Mouse (Mus musculus) limb, embryonic 12.5 days (tissue): ENCODE results near the gene Dok5. TPM values are rescaled to one million over a fixed set of nuclear protein-coding genes. Genes with fewer than 3 reads are reported as not detected.

ENCODE experiments used
- ATAC-seq: fragments of 200-750 bp; cut with Nextera tagmentation; 2 replicates; pipeline ENCODE4 v1.8.0; 2017; ENCODE audit warnings: low read depth, moderate TSS enrichment; ENCODE audit not compliant: insufficient number of reproducible peaks, insufficient read depth, low FRiP score, low TSS enrichment
- H3K27ac ChIP-seq: fragments of 300-500 bp; sonication (generic); 2 replicates; pipeline ENCODE4 v1.5.1; 2016; ENCODE audit warnings: mild to moderate bottlenecking, moderate library complexity
- H3K27me3 ChIP-seq: fragments of 300-500 bp; sonication (generic); 2 replicates; pipeline ENCODE4 v1.6.1; 2016; ENCODE audit warnings: mild to moderate bottlenecking, moderate library complexity
- H3K36me3 ChIP-seq: fragments of 300-500 bp; sonication (generic); 2 replicates; pipeline ENCODE4 v1.6.1; 2016; ENCODE audit warnings: mild to moderate bottlenecking, moderate library complexity
- H3K4me1 ChIP-seq: fragments of 300-500 bp; sonication (generic); replicated peaks from 2 replicates; pipeline ENCODE4 v1.6.1; 2016
- H3K4me2 ChIP-seq: fragments of 300-500 bp; sonication (generic); 2 replicates; pipeline ENCODE4 v1.6.1; 2016; ENCODE audit warnings: mild to moderate bottlenecking, moderate library complexity
- H3K4me3 ChIP-seq: fragments of 300-500 bp; sonication (generic); replicated peaks from 2 replicates; pipeline ENCODE4 v1.5.1; 2016; ENCODE audit warnings: mild to moderate bottlenecking
- H3K9ac ChIP-seq: fragments of 300-500 bp; sonication (generic); replicated peaks from 2 replicates; pipeline ENCODE4 v1.6.1; 2016; ENCODE audit warnings: mild to moderate bottlenecking, moderate library complexity
- H3K9me3 ChIP-seq: fragments of 300-500 bp; sonication (generic); 2 replicates; pipeline ENCODE4 v1.6.1; 2016; ENCODE audit warnings: mild to moderate bottlenecking, moderate library complexity
- WGBS: fragments of 180-500 bp; shearing (Covaris S2); methylation state at CpG from one replicate; pipeline ENCODE4 v1.1.7; 2016; 5-methylcytosine and 5-hydroxymethylcytosine counted together
- polyA plus RNA-seq: library from polyadenylated mRNA; unstranded; fragments of >200 nt; fragmentation: Nextera tagmentation; extraction: Ambion mirVana; gene quantifications from 2 replicates; pipeline ENCODE4 v1.2.1, GENCODE M21; 2016

The Dok5 gene
- polyA plus RNA-seq, 1 experiment from 2014 or later: 4.9 TPM

DNA sequence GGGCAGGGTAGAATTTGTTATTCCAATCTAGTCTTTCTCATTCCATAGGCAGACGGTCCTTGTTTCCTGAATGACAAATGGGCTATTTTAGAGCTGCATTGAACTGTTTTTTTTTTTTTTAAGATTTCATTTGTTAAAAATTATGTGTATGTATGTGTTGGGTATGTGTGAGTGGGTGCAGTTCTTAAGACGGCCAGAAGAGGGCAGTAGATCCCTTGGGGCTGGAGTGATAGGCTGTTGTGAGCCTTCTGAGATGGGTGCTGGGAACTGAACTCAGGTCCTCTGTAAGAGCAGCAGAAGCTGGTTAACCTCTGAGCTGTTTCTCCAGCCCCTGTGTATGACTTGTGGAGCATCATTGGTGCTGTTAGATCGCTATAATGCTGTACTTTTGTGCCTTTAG is 63.6 kb downstream of the Dok5 start:
- H3K36me3 ChIP-seq: no peaks in the 10 kb centered on the region
- no peaks in the 10 kb centered on the region for H3K27me3 ChIP-seq
- no peak overlapping the region for H3K27ac ChIP-seq
- no peak overlapping the region for H3K4me3 ChIP-seq
- H3K4me1 ChIP-seq: no peaks in the 10 kb centered on the region
- H3K4me2 ChIP-seq: no peak overlapping the region
- WGBS: 85% methylated on average over 3 of the region's 3 CpGs
- no peak overlapping the region for H3K9ac ChIP-seq
- H3K9me3 ChIP-seq: peaks cover 8% of the 10 kb centered on the region; the same call in 1 of the 2 replicates
- ATAC-seq: no peak

DNA sequence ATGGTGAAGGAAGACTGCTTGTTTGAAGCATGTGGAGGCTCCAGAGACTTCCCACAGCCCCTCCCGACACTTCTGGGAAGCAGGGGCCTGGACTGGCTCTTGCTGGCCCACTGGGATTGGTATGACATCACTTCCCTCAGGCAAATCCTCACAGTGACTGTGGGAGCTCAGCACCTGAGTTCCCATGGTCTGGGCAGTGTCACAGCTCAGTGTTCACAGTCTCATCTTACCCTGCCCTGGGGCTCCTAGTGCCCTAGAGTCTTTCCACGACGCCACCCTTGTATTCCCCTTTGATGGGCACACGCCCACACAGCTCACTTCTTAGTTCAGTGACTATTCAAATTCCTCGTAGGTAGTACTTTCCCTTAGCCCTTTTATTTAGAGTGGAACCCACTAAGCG is 71.4 kb downstream of the Dok5 start:
- Histone ChIP-seq H3K9ac (no peak overlapping the region), H3K4me1 (0 out of 2 replicates have a peak, but pooled peaks cover 10% of the 10 kb centered on the region), H3K27ac (no peak overlapping the region), H3K4me2 (no peak overlapping the region), H3K9me3 (peaks cover 8% of the 10 kb centered on the region; the same call in 1 of the 2 replicates), H3K4me3 (no peak overlapping the region), H3K36me3 (no peaks in the 10 kb centered on the region), H3K27me3 (no peaks in the 10 kb centered on the region)
- no peak for ATAC-seq
- 70% methylated on average over 6 of the region's 6 CpGs for WGBS

DNA sequence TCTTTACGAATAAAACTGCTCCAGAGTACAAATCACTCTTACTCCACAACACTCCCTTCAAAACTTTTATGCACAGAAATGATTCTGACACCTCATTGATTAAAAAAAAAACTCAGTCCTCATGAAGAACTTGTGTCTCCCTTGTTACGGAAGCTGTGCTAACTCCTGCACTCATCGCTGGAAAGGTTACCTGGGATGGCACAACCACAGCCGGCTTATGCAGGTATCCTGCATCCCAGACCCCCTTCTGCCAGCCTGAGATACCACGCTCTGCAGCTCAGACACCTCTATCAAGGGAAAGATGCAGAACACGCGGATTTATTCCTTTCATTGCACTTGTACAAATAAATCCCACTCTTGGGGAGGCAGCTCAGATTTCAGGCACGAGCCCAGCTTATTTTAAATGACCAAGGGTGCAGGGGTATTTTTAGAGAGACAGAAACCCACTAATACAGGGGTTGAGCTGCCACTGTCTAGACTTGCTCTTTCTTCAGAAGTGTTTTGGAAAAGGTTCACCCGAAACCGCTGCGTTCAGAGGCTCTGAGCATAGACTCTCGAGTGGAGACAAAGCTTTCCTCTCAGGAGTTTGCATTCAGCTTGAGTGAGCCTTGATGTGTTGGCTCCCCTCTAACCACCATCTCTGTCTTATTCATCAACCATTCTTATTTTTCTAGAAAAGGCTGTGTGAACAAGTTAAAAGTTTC is 76.1 kb downstream of the Dok5 start:
- Histone ChIP-seq H3K9ac (no peak overlapping the region), H3K4me3 (no peak overlapping the region), H3K27me3 (no peaks in the 10 kb centered on the region), H3K27ac (peak overlapping the region; percentile 47; the same call in 1 of the 2 replicates), H3K9me3 (no peaks in the 10 kb centered on the region), H3K36me3 (no peaks in the 10 kb centered on the region), H3K4me2 (no peak overlapping the region), H3K4me1 (0 out of 2 replicates have a peak, but pooled peaks cover 10% of the 10 kb centered on the region)
- ATAC-seq: no peak
- 65% methylated on average over 12 of the region's 12 CpGs for WGBS

DNA sequence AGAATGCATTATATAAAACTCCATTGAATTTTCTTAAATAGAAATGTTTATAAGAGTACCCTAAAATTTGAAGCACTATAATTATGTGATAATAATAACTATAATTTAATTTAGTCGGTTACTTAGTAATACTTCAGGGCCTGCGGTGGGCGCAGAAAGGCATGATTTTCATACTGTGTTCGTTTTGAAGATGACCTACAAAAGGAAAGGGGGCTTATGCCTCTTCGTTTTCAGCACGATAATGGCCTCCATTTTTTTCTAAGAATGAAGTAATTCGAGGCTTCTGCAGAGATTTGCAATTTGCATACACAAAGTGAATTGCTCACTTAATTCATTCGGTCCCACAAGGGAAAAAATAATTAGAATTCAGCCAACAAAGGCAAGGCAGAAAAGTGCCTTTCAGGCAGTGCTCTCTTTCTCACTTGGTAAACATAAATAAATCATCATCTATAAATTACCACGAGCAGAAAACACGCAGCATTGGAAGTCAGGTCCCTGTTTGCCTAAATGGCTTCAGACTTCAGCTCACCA is 76.7 kb downstream of the Dok5 start:
- ATAC-seq: no peak
- no peak overlapping the region for H3K4me2 ChIP-seq
- H3K27ac ChIP-seq: no peak overlapping the region
- WGBS: 65% methylated on average over 10 of the region's 10 CpGs
- 0 out of 2 replicates have a peak, but pooled peaks cover 10% of the 10 kb centered on the region for H3K4me1 ChIP-seq
- no peaks in the 10 kb centered on the region for H3K27me3 ChIP-seq
- H3K4me3 ChIP-seq: no peak overlapping the region
- H3K36me3 ChIP-seq: no peaks in the 10 kb centered on the region
- H3K9me3 ChIP-seq: no peaks in the 10 kb centered on the region
- H3K9ac ChIP-seq: no peak overlapping the region

DNA sequence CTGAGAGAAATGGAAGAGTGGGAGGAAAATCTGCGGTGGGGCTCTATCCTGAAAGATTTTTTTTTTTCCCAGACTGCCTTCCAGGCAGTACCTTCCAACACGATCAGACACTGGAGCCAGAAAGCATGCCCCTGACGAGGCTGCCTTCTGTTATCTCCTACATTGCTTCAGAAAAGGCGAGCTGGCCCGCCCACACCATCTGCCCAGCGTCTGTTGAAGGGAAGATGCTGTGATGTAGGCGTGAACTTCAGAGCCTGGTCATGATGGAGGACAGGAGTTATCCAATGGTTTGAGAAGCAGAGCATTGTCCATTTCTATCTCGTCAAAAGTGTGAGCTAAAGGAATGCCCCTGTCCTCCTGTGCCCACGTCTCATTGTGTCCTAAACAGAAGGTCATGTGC is 79.7 kb downstream of the Dok5 start:
- H3K4me2 ChIP-seq: no peak overlapping the region
- H3K36me3 ChIP-seq: no peaks in the 10 kb centered on the region
- ATAC-seq: no peak
- H3K4me3 ChIP-seq: no peak overlapping the region
- H3K9ac ChIP-seq: no peak overlapping the region
- H3K27me3 ChIP-seq: no peaks in the 10 kb centered on the region
- H3K9me3 ChIP-seq: no peaks in the 10 kb centered on the region
- H3K4me1 ChIP-seq: 0 out of 2 replicates have a peak, but pooled peaks cover 10% of the 10 kb centered on the region
- no peak overlapping the region for H3K27ac ChIP-seq
- 63% methylated on average over 9 of the region's 9 CpGs for WGBS

DNA sequence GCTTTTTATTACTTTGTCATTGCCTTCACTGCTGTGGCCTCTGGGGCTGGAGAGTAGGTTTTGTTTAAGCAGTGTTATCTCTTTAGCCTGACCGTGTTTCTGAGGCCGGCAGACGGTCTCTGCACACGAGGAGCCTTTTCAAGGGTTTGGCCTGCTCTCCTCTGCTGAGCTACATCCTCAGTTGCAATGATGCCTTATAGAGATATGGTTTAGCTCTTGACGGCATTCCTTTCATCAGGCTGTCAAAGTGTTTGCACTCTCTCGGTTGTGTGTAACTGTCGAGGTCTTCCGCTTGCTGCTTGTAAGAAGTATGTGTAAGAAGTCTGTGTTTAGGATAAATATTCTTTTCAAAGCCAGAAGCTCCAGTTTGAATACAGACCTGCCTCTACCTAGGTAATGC is 84.7 kb downstream of the Dok5 start:
- no peaks in the 10 kb centered on the region for H3K36me3 ChIP-seq
- no peaks in the 10 kb centered on the region for H3K27me3 ChIP-seq
- no peak overlapping the region for H3K9ac ChIP-seq
- H3K4me1 ChIP-seq: no peaks in the 10 kb centered on the region
- peaks cover 20% of the 10 kb centered on the region; the same call in 1 of the 2 replicates for H3K9me3 ChIP-seq
- no peak overlapping the region for H3K4me2 ChIP-seq
- H3K4me3 ChIP-seq: no peak overlapping the region
- 73% methylated on average over 8 of the region's 8 CpGs for WGBS
- ATAC-seq: no peak
- H3K27ac ChIP-seq: no peak overlapping the region

DNA sequence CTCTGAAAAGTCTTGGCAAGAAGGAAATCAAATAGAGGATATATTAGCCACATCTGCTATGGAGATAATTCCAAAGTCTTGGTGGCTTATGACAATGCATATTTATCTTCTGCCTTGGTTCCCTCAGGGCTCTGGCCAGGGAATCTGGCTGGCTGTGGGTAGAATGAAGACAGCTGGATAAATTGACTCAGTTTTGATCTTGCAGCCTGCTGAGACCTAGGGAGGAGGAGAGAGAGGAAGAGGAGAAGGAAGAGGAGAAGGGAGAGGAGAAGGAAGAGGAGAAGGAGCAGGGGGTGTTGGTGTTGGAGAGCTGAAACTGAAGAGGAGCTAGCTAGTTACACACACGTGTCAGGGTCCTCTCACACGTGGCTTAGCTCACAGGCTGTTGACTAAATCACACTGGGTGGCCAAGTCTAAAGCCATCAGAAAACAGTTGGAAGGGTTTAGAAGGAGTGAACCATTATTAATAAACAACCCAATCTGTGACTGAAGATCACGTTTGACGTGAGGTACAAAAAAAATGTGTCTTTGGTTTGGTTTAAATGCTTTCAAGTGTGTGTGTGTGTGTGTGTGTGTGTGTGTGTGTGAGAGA is 85.6 kb downstream of the Dok5 start:
- Histone ChIP-seq H3K4me2 (no peak overlapping the region), H3K4me3 (no peak overlapping the region), H3K9ac (no peak overlapping the region), H3K27ac (no peak overlapping the region), H3K9me3 (peaks cover 20% of the 10 kb centered on the region; the same call in 1 of the 2 replicates), H3K36me3 (no peaks in the 10 kb centered on the region), H3K27me3 (no peaks in the 10 kb centered on the region), H3K4me1 (no peaks in the 10 kb centered on the region)
- ATAC-seq: no peak
- WGBS: 75% methylated on average over 4 of the region's 4 CpGs

DNA sequence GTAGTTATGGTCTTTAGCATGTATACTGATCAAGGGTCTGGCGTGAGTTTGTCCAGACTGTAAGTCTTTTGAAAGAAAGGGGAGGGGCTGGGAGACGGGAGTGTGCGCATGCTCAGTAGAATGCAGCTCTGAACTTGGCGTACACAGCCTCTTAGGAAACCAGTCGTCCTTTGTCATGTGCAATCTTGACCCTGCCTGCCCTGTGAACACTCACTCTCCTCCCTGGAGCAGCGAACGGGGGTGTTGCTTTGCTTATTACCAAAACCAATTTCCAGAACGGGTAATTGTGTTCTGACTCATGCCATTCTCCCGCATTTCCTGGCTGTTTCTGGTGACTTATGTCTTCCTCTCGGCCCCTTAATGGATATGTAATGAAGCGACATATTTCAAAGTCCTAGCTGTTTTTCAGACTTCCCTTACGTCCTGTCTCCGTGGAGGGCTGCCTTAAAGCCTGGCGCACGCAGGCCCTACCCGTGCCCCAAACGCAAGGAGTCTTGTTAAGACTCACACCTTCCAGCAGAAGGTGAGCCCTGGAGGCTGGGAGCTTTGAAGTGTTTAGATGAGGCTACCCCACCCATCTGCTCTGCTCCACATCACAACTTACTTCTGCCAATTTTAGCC is 95.3 kb downstream of the Dok5 start:
- Histone ChIP-seq H3K27me3 (no peaks in the 10 kb centered on the region), H3K4me3 (peak overlapping the region; percentile 25), H3K9ac (no peak overlapping the region), H3K4me1 (no peaks in the 10 kb centered on the region; the same call in 1 of the 2 replicates), H3K27ac (0 out of 2 replicates have a peak overlapping the region, but pooled peaks have one; percentile 42), H3K9me3 (no peaks in the 10 kb centered on the region), H3K36me3 (no peaks in the 10 kb centered on the region), H3K4me2 (peak overlapping the region; percentile 51)
- 17% methylated on average over 17 of the region's 17 CpGs for WGBS
- 0 out of 2 replicates have a peak, but pooled peaks have one; percentile 42 for ATAC-seq

DNA sequence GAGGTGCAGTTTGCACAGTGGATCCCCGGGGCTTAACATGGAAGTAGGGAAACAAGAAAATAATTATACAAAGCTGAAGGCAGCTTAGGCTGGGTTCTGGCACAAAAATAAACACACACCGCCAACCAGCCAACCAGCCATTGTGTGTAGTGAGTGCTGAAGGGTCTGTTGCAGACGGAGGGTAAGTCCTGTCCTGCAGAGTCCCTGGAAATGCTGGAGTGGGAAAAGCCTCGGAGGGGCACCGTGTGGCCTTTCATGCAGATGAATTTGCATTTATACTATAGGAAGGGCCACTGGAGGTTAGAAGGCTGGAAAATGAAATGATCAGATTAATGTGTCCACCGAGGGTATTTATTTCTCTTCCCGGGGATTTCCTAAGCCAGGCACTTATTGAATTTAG is 97.2 kb downstream of the Dok5 start:
- no peak for ATAC-seq
- Histone ChIP-seq H3K36me3 (no peaks in the 10 kb centered on the region), H3K27me3 (no peaks in the 10 kb centered on the region), H3K9ac (no peak overlapping the region), H3K27ac (no peak overlapping the region), H3K4me1 (no peaks in the 10 kb centered on the region; the same call in 1 of the 2 replicates), H3K4me2 (no peak overlapping the region), H3K4me3 (no peak overlapping the region), H3K9me3 (no peaks in the 10 kb centered on the region)
- WGBS: 59% methylated on average over 7 of the region's 7 CpGs

DNA sequence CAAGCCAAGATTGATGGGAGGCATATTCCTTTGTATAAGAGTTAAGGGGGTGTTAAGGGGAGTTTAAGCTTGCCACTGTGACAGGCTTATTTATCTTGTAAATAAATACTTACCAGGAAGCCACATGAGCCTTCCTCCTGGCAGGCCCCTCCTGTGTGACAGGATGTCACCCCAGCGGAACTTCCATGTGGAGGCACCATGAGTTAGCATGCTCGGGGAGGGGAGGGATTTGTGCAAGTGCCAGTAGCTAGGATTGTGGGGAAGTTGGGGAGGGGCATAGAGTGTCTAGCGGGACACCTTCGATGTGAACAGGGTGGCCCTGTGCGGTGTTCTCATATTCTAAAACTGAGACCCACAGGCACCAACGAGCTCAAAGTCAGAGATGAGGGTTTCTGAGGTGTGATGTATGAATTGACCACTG is 97.6 kb downstream of the Dok5 start:
- 74% methylated on average over 6 of the region's 6 CpGs for WGBS
- Histone ChIP-seq H3K9ac (no peak overlapping the region), H3K36me3 (no peaks in the 10 kb centered on the region), H3K4me3 (no peak overlapping the region), H3K27ac (no peak overlapping the region), H3K4me2 (no peak overlapping the region), H3K27me3 (no peaks in the 10 kb centered on the region), H3K9me3 (no peaks in the 10 kb centered on the region), H3K4me1 (no peaks in the 10 kb centered on the region; the same call in 1 of the 2 replicates)
- ATAC-seq: no peak

DNA sequence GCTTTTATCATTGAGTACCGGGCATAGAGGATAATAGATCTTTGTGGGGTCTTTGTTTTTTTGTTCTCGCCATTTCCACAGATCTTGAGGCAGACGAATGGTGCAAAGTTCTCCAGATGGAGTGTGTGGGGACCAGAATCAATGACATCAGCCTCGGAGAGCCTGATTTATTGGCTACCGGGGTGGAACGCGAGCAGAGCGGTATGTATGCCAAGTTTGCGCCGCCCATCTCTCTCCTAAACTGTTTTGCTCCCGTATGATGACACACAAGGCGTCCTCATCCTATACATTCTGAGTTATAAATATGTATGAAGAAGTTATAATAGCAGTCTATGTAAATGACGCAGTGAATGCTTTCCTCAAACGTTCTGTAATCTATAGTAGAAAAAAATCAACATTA is 98.4 kb downstream of the Dok5 start:
- 88% methylated on average over 14 of the region's 14 CpGs for WGBS
- Histone ChIP-seq H3K9ac (no peak overlapping the region), H3K36me3 (no peaks in the 10 kb centered on the region), H3K27ac (no peak overlapping the region), H3K27me3 (no peaks in the 10 kb centered on the region), H3K4me2 (no peak overlapping the region), H3K9me3 (no peaks in the 10 kb centered on the region), H3K4me3 (no peak overlapping the region), H3K4me1 (no peaks in the 10 kb centered on the region; the same call in 1 of the 2 replicates)
- ATAC-seq: no peak
